Mouse (Mus musculus) adrenal gland, postnatal 10 days (tissue): ENCODE data around the gene Ccl27a. TPM values are rescaled to one million over a fixed set of nuclear protein-coding genes. Genes with fewer than 3 reads are reported as not detected.
"Not testable (repeated sequence)": the region's sequence is repeated elsewhere in the genome, so short reads cannot be mapped to it uniquely, and the experiment has no call there.

Source experiments
- DNase-seq: peaks from one replicate; pipeline ENCODE4 v3.0.0; 2021; ENCODE audit warnings: mixed read lengths
- long read RNA-seq, 2 experiments: library from polyadenylated mRNA; stranded (forward); transcript quantifications; one replicate each; pipeline ENCODE4 v2.0.0; 2021
- total RNA-seq, 2 experiments: library from RNA; stranded (reverse); gene quantifications; 2 replicates each; pipeline ENCODE4 v1.2.3; 2021

Ccl27a gene
- total RNA-seq = 10 to 100 TPM; 31.0 to 44.5 TPM
- long read RNA-seq, experiment 1, transcript Ccl27a-212 (4 exons, 552 nt) = minor isoform, 5 of 41 reads
- long read RNA-seq, experiment 1, transcript Ccl27a-211 (4 exons, 556 nt) = major isoform, 10 of 41 reads
- long read RNA-seq, experiment 1, partial matches to known transcripts = 4 of 41 reads
- long read RNA-seq, experiment 1, other reads (novel, unspliced or antisense) = 7 of 41 reads
- long read RNA-seq, experiment 2, transcript Ccl27a-211 (4 exons, 556 nt) = major isoform, 11 of 29 reads
- long read RNA-seq, experiment 2, partial matches to known transcripts = 0 of 29 reads
- long read RNA-seq, experiment 2, other reads (novel, unspliced or antisense) = 5 of 29 reads

- DNase-seq = peak; percentile 89
Observed at GRCm38 (mm10) chr4:41774002-41774401, at the start of gene Ccl27a. Gene Ccl27a (minus strand): TSS chr4:41774247.

GRCm38 (mm10) chr4:41783197-41783596 lies 9.2 kb upstream of the Ccl27a start:
- DNase-seq = not testable (repeated sequence)

GRCm38 (mm10) chr4:41782711-41783110 lies 8.7 kb upstream of the Ccl27a start:
- not testable (repeated sequence) for DNase-seq

GRCm38 (mm10) chr4:41781748-41782485 lies 7.9 kb upstream of the Ccl27a start:
- not testable (repeated sequence) for DNase-seq

GRCm38 (mm10) chr4:41781271-41781670 lies 7.2 kb upstream of the Ccl27a start:
- DNase-seq = not testable (repeated sequence)

- DNase-seq = not testable (repeated sequence)
Observed at GRCm38 (mm10) chr4:41775840-41776239, 1.8 kb upstream of the Ccl27a start.

GRCm38 (mm10) chr4:41774506-41774905 lies 459 bp upstream of the Ccl27a start:
- not testable (repeated sequence) for DNase-seq

- peak; percentile 86 for DNase-seq
Observed at GRCm38 (mm10) chr4:41773502-41773901, 545 bp downstream of the Ccl27a start.

- DNase-seq = not testable (repeated sequence)
Observed at GRCm38 (mm10) chr4:41772946-41773345, 1.1 kb downstream of the Ccl27a start.

GRCm38 (mm10) chr4:41767301-41767700 lies 6.7 kb downstream of the Ccl27a start:
- not testable (repeated sequence) for DNase-seq

- not testable (repeated sequence) for DNase-seq
Observed at GRCm38 (mm10) chr4:41763176-41763575, 10.9 kb downstream of the Ccl27a start.

GRCm38 (mm10) chr4:41762688-41763114 lies 11.3 kb downstream of the Ccl27a start:
- peak; percentile 71 for DNase-seq

- no peak for DNase-seq
Observed at GRCm38 (mm10) chr4:41762099-41762687, 11.9 kb downstream of the Ccl27a start.

GRCm38 (mm10) chr4:41761680-41762079 lies 12.4 kb downstream of the Ccl27a start:
- no peak for DNase-seq

- no peak for DNase-seq
Observed at GRCm38 (mm10) chr4:41760911-41761310, 13.1 kb downstream of the Ccl27a start.

GRCm38 (mm10) chr4:41760288-41760721 lies 13.7 kb downstream of the Ccl27a start:
- DNase-seq = peak; percentile 94

- DNase-seq = peak; percentile 37
Observed at GRCm38 (mm10) chr4:41759656-41760287, 14.3 kb downstream of the Ccl27a start.

GRCm38 (mm10) chr4:41759206-41759605 lies 14.8 kb downstream of the Ccl27a start:
- peak; percentile 63 for DNase-seq

- DNase-seq = no peak
Observed at GRCm38 (mm10) chr4:41758701-41759100, 15.3 kb downstream of the Ccl27a start.

GRCm38 (mm10) chr4:41758021-41758420 lies 16.0 kb downstream of the Ccl27a start:
- no peak for DNase-seq

- DNase-seq = no peak
Observed at GRCm38 (mm10) chr4:41757321-41757720, 16.7 kb downstream of the Ccl27a start.

GRCm38 (mm10) chr4:41756440-41756839 lies 17.6 kb downstream of the Ccl27a start:
- DNase-seq = no peak
